ENCODE assay signal across 8 mouse cellular contexts in genomic region chr12:102757055-102757688, GRCm38 (mm10). TPM values are rescaled to one million over a fixed set of nuclear protein-coding genes. Genes with fewer than 3 reads are reported as not detected.
A peak's percentile ranks its signal among the peaks of the same experiment; 100 is the strongest.
DNase-seq lines count a peak whose midpoint lies in the region; ATAC-seq and TF ChIP-seq lines count a peak whose summit lies in the region.

No protein-coding gene starts in this region.

- H3ac ChIP-seq in C2C12 (ENCODE audit: control insufficient read depth, insufficient read length, low read depth) (peak overlapping the region; percentile 72), myocyte (ENCODE audit: control insufficient read depth, insufficient read length) (peak overlapping the region; percentile 79)

- no peaks in the 10 kb centered on the region for H3K9me3 ChIP-seq in kidney, embryonic 16.5 days (ENCODE audit: low read length)

- peaks cover 6% of the 10 kb centered on the region for H3K36me3 ChIP-seq in C2C12 (ENCODE audit: control insufficient read depth, insufficient read depth)
- peaks cover 4% of the 10 kb centered on the region; the same call in 1 of the 2 replicates for H3K36me3 ChIP-seq in kidney, embryonic 16.5 days (ENCODE audit: insufficient read depth, low read length)
- no peaks in the 10 kb centered on the region for H3K36me3 ChIP-seq in myocyte (ENCODE audit: control insufficient read depth, insufficient read depth)

- peak overlapping the region; percentile 71 for H3K4me2 ChIP-seq in kidney, embryonic 16.5 days (replicated peaks; ENCODE audit: low read depth, low read length)
- H3K4me2 ChIP-seq in myocyte (ENCODE audit: low read depth) = peak overlapping the region; percentile 89

- peak overlapping the region; percentile 82 for H3K27ac ChIP-seq in kidney, embryonic 16.5 days (ENCODE audit: low read length)

- H3K9ac ChIP-seq in kidney, embryonic 16.5 days (replicated peaks; ENCODE audit: low read length) = peak overlapping the region; percentile 74

- peak; percentile 91 to 95 for DNase-seq in adrenal gland, postnatal 36 days
- no peak for DNase-seq in adrenal gland, adult 8-10 months
- no peak for DNase-seq in layer of hippocampus, postnatal 25 days (ENCODE audit: extremely low spot score in 1 of 2, low spot score in 1 of 2)
- no peak for DNase-seq in right cerebral cortex, postnatal 36 days (ENCODE audit: low spot score in 2 of 2)

- H3K79me3 ChIP-seq in C2C12 (ENCODE audit: low read depth) = peaks cover 68% of the 10 kb centered on the region

- H3K4me3 ChIP-seq in C2C12 (ENCODE audit: insufficient read depth, poor library complexity, severe bottlenecking) (peak overlapping the region; percentile 79), myocyte (peak overlapping the region; percentile 85)
- H3K4me3 ChIP-seq in kidney, embryonic 16.5 days (ENCODE audit: low read length) = peak overlapping the region; percentile 79

- H3K27me3 ChIP-seq in C2C12 (ENCODE audit: control insufficient read depth, insufficient read depth, insufficient read length) (no peaks in the 10 kb centered on the region), myocyte (ENCODE audit: control insufficient read depth, insufficient read depth, insufficient read length) (no peaks in the 10 kb centered on the region)
- H3K27me3 ChIP-seq in kidney, embryonic 16.5 days (ENCODE audit: insufficient read depth, low read length) = no peaks in the 10 kb centered on the region

- no peak for TF ChIP-seq POLR2A in myocyte (IDR thresholded peaks at IDR 0.05; ENCODE audit: insufficient read length, low read depth)

- ATAC-seq in erythroblast, adult 5-6 weeks (replicated peaks; ENCODE audit: low FRiP score, poor library complexity, severe bottlenecking) = peak; percentile 77
- no peak; the same call in 1 of the 2 replicates for ATAC-seq in kidney, embryonic 16.5 days (ENCODE audit: low FRiP score, low TSS enrichment)

- peaks cover 91% of the 10 kb centered on the region for H3K79me2 ChIP-seq in C2C12 (ENCODE audit: control insufficient read depth, insufficient read depth)
- peaks cover 71% of the 10 kb centered on the region for H3K79me2 ChIP-seq in myocyte (ENCODE audit: control insufficient read depth, insufficient read depth)

- WGBS in kidney, embryonic 16.5 days = under 1% methylated on average over 46 of the region's 46 CpGs

- peaks cover 15% of the 10 kb centered on the region for H3K4me1 ChIP-seq in kidney, embryonic 16.5 days (ENCODE audit: insufficient read depth, low read length)

- no peak for TF ChIP-seq CTCF in C2C12 (IDR thresholded peaks at IDR 0.05; ENCODE audit: control insufficient read depth, insufficient read depth, insufficient read length)

TF ChIP-seq in C2C12, 6 proteins besides CTCF, POLR2A, EP300 and RAD21:
- no peak for TF ChIP-seq USF1 (IDR thresholded peaks at IDR 0.05; ENCODE audit: low read depth)

TF ChIP-seq in myocyte, 11 proteins besides CTCF, POLR2A, EP300 and RAD21:
- TF ChIP-seq TCF12 (IDR thresholded peaks at IDR 0.05; ENCODE audit: insufficient read depth, poor library complexity, severe bottlenecking) = no peak
- no peak for TF ChIP-seq MYOG (IDR thresholded peaks at IDR 0.05; ENCODE audit: control insufficient read depth in 1 of 3, insufficient read depth in 1 of 3, insufficient read length in 2 of 3, low read depth in 2 of 3)
- no peak for TF ChIP-seq POLR2AphosphoS2 (IDR thresholded peaks at IDR 0.05; ENCODE audit: insufficient read length, low read depth)
- TF ChIP-seq USF1 (IDR thresholded peaks at IDR 0.05; ENCODE audit: low read depth) = no peak
- TF ChIP-seq MYOD1 (IDR thresholded peaks at IDR 0.05; ENCODE audit: control insufficient read depth in 1 of 3, insufficient read length in 2 of 3, low read depth in 2 of 3) = no peak
- TF ChIP-seq TCF3 (IDR thresholded peaks at IDR 0.05; ENCODE audit: insufficient read length, low read depth) = no peak
- no peak for TF ChIP-seq SRF (IDR thresholded peaks at IDR 0.05; ENCODE audit: control insufficient read depth, insufficient read length, low read depth)
- TF ChIP-seq MAX (IDR thresholded peaks at IDR 0.05; ENCODE audit: low read depth) = no peak
- no peak for TF ChIP-seq CEBPB (IDR thresholded peaks at IDR 0.05; ENCODE audit: insufficient read depth, poor library complexity, severe bottlenecking)
- TF ChIP-seq REST (IDR thresholded peaks at IDR 0.05; ENCODE audit: insufficient read depth, insufficient read length) = no peak
- TF ChIP-seq E2F4 (IDR thresholded peaks at IDR 0.05; ENCODE audit: insufficient read depth) = no peak

RNA-seq across cellular contexts. Expression of gene Gm28051, which starts 0.4 kb away (rescaled TPM):
- total RNA-seq in adrenal gland, postnatal 36 days (2021) = not detected
- not detected for total RNA-seq in adrenal gland, adult 8-10 months (2022)
- polyA plus RNA-seq in C2C12 (2012; fragmentation: generic; extraction: Trizol) (0.13 TPM), myocyte (2012; fragmentation: generic; extraction: Trizol) (0.26 TPM)
- total RNA-seq in erythroblast, adult 5-6 weeks (2015; ENCODE audit: low replicate concordance) = not detected in 2 replicates
- not detected in 2 replicates for total RNA-seq in erythroblast, adult 5-6 weeks (2017; ENCODE audit: low replicate concordance)
- polyA plus RNA-seq in kidney, embryonic 16.5 days (2015; fragmentation: Nextera tagmentation; extraction: Ambion mirVana) = not detected in 2 replicates
- not detected for total RNA-seq in layer of hippocampus, postnatal 25 days (2021)

RNA-seq across cellular contexts. Expression of gene Gon7, which starts 0.4 kb away (rescaled TPM):
- 10 to 100 TPM; 15.5 to 15.8 TPM for total RNA-seq in adrenal gland, postnatal 36 days (2021)
- 10 to 100 TPM; 12.1 to 16.5 (median 14.6) TPM for total RNA-seq in adrenal gland, adult 8-10 months (2022)
- polyA plus RNA-seq in C2C12 (2012; fragmentation: generic; extraction: Trizol) (8.9 TPM), myocyte (2012; fragmentation: generic; extraction: Trizol) (9.7 TPM)
- 5.0 and 9.6 TPM in 2 replicates for total RNA-seq in erythroblast, adult 5-6 weeks (2015; ENCODE audit: low replicate concordance)
- 2.5 and 13.1 TPM in 2 replicates for total RNA-seq in erythroblast, adult 5-6 weeks (2017; ENCODE audit: low replicate concordance)
- polyA plus RNA-seq in kidney, embryonic 16.5 days (2015; fragmentation: Nextera tagmentation; extraction: Ambion mirVana) = 29.3 and 34.0 TPM in 2 replicates
- total RNA-seq in layer of hippocampus, postnatal 25 days (2021) = 10 to 100 TPM; 13.6 to 15.7 TPM

RNA-seq across cellular contexts. Expression of gene Ubr7, which starts 0.6 kb away (rescaled TPM):
- 10 to 100 TPM; 34.7 to 35.7 TPM for total RNA-seq in adrenal gland, postnatal 36 days (2021)
- total RNA-seq in adrenal gland, adult 8-10 months (2022) = 10 to 100 TPM; 30.2 to 41.2 (median 36.3) TPM
- polyA plus RNA-seq in C2C12 (2012; fragmentation: generic; extraction: Trizol) (20.6 TPM), myocyte (2012; fragmentation: generic; extraction: Trizol) (14.7 TPM)
- total RNA-seq in erythroblast, adult 5-6 weeks (2015; ENCODE audit: low replicate concordance) = 5.6 and 12.5 TPM in 2 replicates
- total RNA-seq in erythroblast, adult 5-6 weeks (2017; ENCODE audit: low replicate concordance) = 15.2 and 18.3 TPM in 2 replicates
- polyA plus RNA-seq in kidney, embryonic 16.5 days (2015; fragmentation: Nextera tagmentation; extraction: Ambion mirVana) = 45.6 and 47.6 TPM in 2 replicates
- total RNA-seq in layer of hippocampus, postnatal 25 days (2021) = 10 to 100 TPM; 31.0 to 33.6 TPM

RNA-seq across cellular contexts. Expression of gene Gm20604, which starts 1.3 kb away (rescaled TPM):
- total RNA-seq in adrenal gland, postnatal 36 days (2021) = 1 to 10 TPM; 6.6 to 8.2 TPM
- 1 to 10 TPM; 6.1 to 8.9 (median 7.5) TPM for total RNA-seq in adrenal gland, adult 8-10 months (2022)
- polyA plus RNA-seq in C2C12 (2012; fragmentation: generic; extraction: Trizol) (6.0 TPM), myocyte (2012; fragmentation: generic; extraction: Trizol) (5.7 TPM)
- 5.2 and 6.1 TPM in 2 replicates for total RNA-seq in erythroblast, adult 5-6 weeks (2015; ENCODE audit: low replicate concordance)
- 1.2 and 3.2 TPM in 2 replicates for total RNA-seq in erythroblast, adult 5-6 weeks (2017; ENCODE audit: low replicate concordance)
- 26.6 and 27.2 TPM in 2 replicates for polyA plus RNA-seq in kidney, embryonic 16.5 days (2015; fragmentation: Nextera tagmentation; extraction: Ambion mirVana)
- 10 to 100 TPM; 16.3 to 19.3 TPM for total RNA-seq in layer of hippocampus, postnatal 25 days (2021)

RNA-seq across cellular contexts. Expression of gene Tmem251, which starts 13.6 kb away (rescaled TPM):
- 10 to 100 TPM in 1 of 2 experiments, 1 to 10 TPM in 1; 7.0 to 10.8 TPM for total RNA-seq in adrenal gland, postnatal 36 days (2021)
- total RNA-seq in adrenal gland, adult 8-10 months (2022) = 1 to 10 TPM; 7.2 to 8.8 (median 7.7) TPM
- polyA plus RNA-seq in C2C12 (2012; fragmentation: generic; extraction: Trizol) (4.5 TPM), myocyte (2012; fragmentation: generic; extraction: Trizol) (2.9 TPM)
- total RNA-seq in erythroblast, adult 5-6 weeks (2015; ENCODE audit: low replicate concordance) = 4.4 and 4.6 TPM in 2 replicates
- total RNA-seq in erythroblast, adult 5-6 weeks (2017; ENCODE audit: low replicate concordance) = 5.5 and 10.3 TPM in 2 replicates
- polyA plus RNA-seq in kidney, embryonic 16.5 days (2015; fragmentation: Nextera tagmentation; extraction: Ambion mirVana) = 9.5 and 11.0 TPM in 2 replicates
- 1 to 10 TPM; 4.8 to 5.4 TPM for total RNA-seq in layer of hippocampus, postnatal 25 days (2021)

Comparison
In these comparisons a context has a peak if more than half of its experiments do, and no peak if none do; other contexts are left out.
1. DNase-seq: peak in adrenal gland, postnatal 36 days (2 of 2); none in adrenal gland, adult 8-10 months (single experiment), layer of hippocampus, postnatal 25 days (0 of 2) and right cerebral cortex, postnatal 36 days (0 of 2).
2. Peak in every context shown above with its lines, with median percentiles within 50 percentile points of each other: H3K4me3 ChIP-seq.